In genomic region chr1:162871701-162872311, GRCm38 (mm10) we compare ENCODE assay signal across 9 mouse cellular contexts. TPM values are rescaled to one million over a fixed set of nuclear protein-coding genes. Genes with fewer than 3 reads are reported as not detected.
A peak's percentile ranks its signal among the peaks of the same experiment; 100 is the strongest.
DNase-seq lines count a peak whose midpoint lies in the region; ATAC-seq and TF ChIP-seq lines count a peak whose summit lies in the region.
"Had no signal": no experiment of that assay in that cellular context is flagged by ENCODE, and none has a peak within 500 bp of the region (broad histone marks: within the 10 kb centered on the region; RNA-seq: fewer than 3 reads in every experiment).

No protein-coding gene starts in this region.

- TF ChIP-seq EP300 in liver, postnatal 0 days (IDR thresholded peaks at IDR 0.05; ENCODE audit: low read depth), result no peak

- H3K4me1 ChIP-seq in hindbrain, embryonic 10.5 days (replicated peaks), result peaks cover 12% of the 10 kb centered on the region; the same call in 1 of the 2 replicates
- H3K4me1 ChIP-seq in hindbrain, embryonic 14.5 days (replicated peaks; ENCODE audit: control insufficient read depth, insufficient read depth, low read length), result no peaks in the 10 kb centered on the region
- H3K4me1 ChIP-seq in liver, postnatal 0 days (ENCODE audit: insufficient read depth), result peaks cover 7% of the 10 kb centered on the region; the same call in 1 of the 2 replicates

- H3K9me3 ChIP-seq in hindbrain, embryonic 10.5 days, result no peaks in the 10 kb centered on the region
- H3K9me3 ChIP-seq in hindbrain, embryonic 14.5 days (ENCODE audit: control insufficient read depth, low read length), result 0 out of 2 replicates have a peak, but pooled peaks cover 3% of the 10 kb centered on the region
- no peaks in the 10 kb centered on the region for H3K9me3 ChIP-seq in liver, postnatal 0 days (ENCODE audit: low read length)
- H3K9me3 ChIP-seq: stomach, embryonic 15.5 days had no signal

- 0 out of 2 replicates have a peak overlapping the region, but pooled peaks have one; percentile 45 for H3K27ac ChIP-seq in hindbrain, embryonic 10.5 days
- no peak overlapping the region for H3K27ac ChIP-seq in hindbrain, embryonic 14.5 days
- H3K27ac ChIP-seq in liver, postnatal 0 days (ENCODE audit: low read depth), result no peak overlapping the region
- H3K27ac ChIP-seq: stomach, embryonic 15.5 days had no signal

- peak; percentile 49 for DNase-seq in hindbrain, embryonic 10.5 days (ENCODE audit: low spot score)
- DNase-seq in hindbrain, embryonic 14.5 days (ENCODE audit: low spot score), result no peak
- DNase-seq in embryo, embryonic 11 days, result peak; percentile 47
- DNase-seq in kidney, adult 11 months, result peak; percentile 66
- DNase-seq in liver, postnatal 0 days, result peak; percentile 50
- DNase-seq in spleen, postnatal 10 days (ENCODE audit: low spot score in 2 of 2), result no peak
- DNase-seq in cerebellum, adult 9-10 months, result no peak
- no peak for DNase-seq in thymus, postnatal 14 days

- 53% methylated on average over 9 of the region's 9 CpGs for WGBS in hindbrain, embryonic 10.5 days
- 66% methylated on average over 9 of the region's 9 CpGs for WGBS in hindbrain, embryonic 14.5 days
- 33% methylated on average over 9 of the region's 9 CpGs for WGBS in liver, postnatal 0 days (ENCODE audit: insufficient replicate concordance)

- no peaks in the 10 kb centered on the region for H3K36me3 ChIP-seq in hindbrain, embryonic 10.5 days
- no peaks in the 10 kb centered on the region for H3K36me3 ChIP-seq in hindbrain, embryonic 14.5 days (replicated peaks; ENCODE audit: control insufficient read depth, insufficient read depth)
- H3K36me3 ChIP-seq in liver, postnatal 0 days (replicated peaks; ENCODE audit: insufficient read depth, low read length), result no peaks in the 10 kb centered on the region
- H3K36me3 ChIP-seq: stomach, embryonic 15.5 days had no signal

- H3K9ac ChIP-seq in hindbrain, embryonic 14.5 days, result no peak overlapping the region
- H3K9ac ChIP-seq in liver, postnatal 0 days (replicated peaks), result no peak overlapping the region
- H3K9ac ChIP-seq: stomach, embryonic 15.5 days had no signal

- no peak overlapping the region for H3K4me3 ChIP-seq in hindbrain, embryonic 10.5 days
- no peak overlapping the region for H3K4me3 ChIP-seq in hindbrain, embryonic 14.5 days (replicated peaks; ENCODE audit: low read length)
- no peak overlapping the region for H3K4me3 ChIP-seq in liver, postnatal 0 days (ENCODE audit: low read depth, low read length)
- H3K4me3 ChIP-seq: stomach, embryonic 15.5 days had no signal

- H3K4me2 ChIP-seq in hindbrain, embryonic 14.5 days (replicated peaks), result no peak overlapping the region
- no peak overlapping the region for H3K4me2 ChIP-seq in liver, postnatal 0 days (ENCODE audit: low read depth, low read length)
- H3K4me2 ChIP-seq: stomach, embryonic 15.5 days had no signal

- TF ChIP-seq CTCF in liver, postnatal 0 days (IDR thresholded peaks at IDR 0.05; ENCODE audit: low read depth), result no peak

- ATAC-seq in hindbrain, embryonic 14.5 days (ENCODE audit: low FRiP score), result no peak
- 0 out of 2 replicates have a peak, but pooled peaks have one; percentile 31 for ATAC-seq in liver, postnatal 0 days

- no peaks in the 10 kb centered on the region for H3K27me3 ChIP-seq in hindbrain, embryonic 10.5 days (ENCODE audit: insufficient read depth, poor library complexity, severe bottlenecking)
- H3K27me3 ChIP-seq in hindbrain, embryonic 14.5 days (ENCODE audit: control insufficient read depth, insufficient read depth, low read length), result no peaks in the 10 kb centered on the region
- no peaks in the 10 kb centered on the region for H3K27me3 ChIP-seq in liver, postnatal 0 days (ENCODE audit: insufficient read depth, low read length)
- H3K27me3 ChIP-seq: stomach, embryonic 15.5 days had no signal

RNA-seq across cellular contexts. Expression of gene Fmo1, which starts 5.4 kb away (rescaled TPM):
- polyA plus RNA-seq in hindbrain, embryonic 10.5 days (2016; fragmentation: Nextera tagmentation; extraction: Ambion mirVana), result 11.3 and 11.6 TPM in 2 replicates
- 35.6 and 36.6 TPM in 2 replicates for polyA plus RNA-seq in hindbrain, embryonic 14.5 days (2014; fragmentation: Nextera tagmentation; extraction: Ambion mirVana)
- polyA plus RNA-seq in liver, postnatal 0 days (2015; fragmentation: Nextera tagmentation; extraction: Ambion mirVana), result 49.7 and 51.5 TPM in 2 replicates

RNA-seq across cellular contexts. Expression of gene Fmo2, which starts 26.7 kb away (rescaled TPM):
- polyA plus RNA-seq in hindbrain, embryonic 10.5 days (2016; fragmentation: Nextera tagmentation; extraction: Ambion mirVana), result not detected in 2 replicates
- polyA plus RNA-seq in hindbrain, embryonic 14.5 days (2014; fragmentation: Nextera tagmentation; extraction: Ambion mirVana), result 0.12 and 0.26 TPM in 2 replicates
- 0.55 and 0.62 TPM in 2 replicates for polyA plus RNA-seq in liver, postnatal 0 days (2015; fragmentation: Nextera tagmentation; extraction: Ambion mirVana)

RNA-seq across cellular contexts. Expression of gene Fmo4, which starts 58.0 kb away (rescaled TPM):
- polyA plus RNA-seq in hindbrain, embryonic 10.5 days (2016; fragmentation: Nextera tagmentation; extraction: Ambion mirVana), result 0.27 and 0.36 TPM in 2 replicates
- 0.31 and 0.88 TPM in 2 replicates for polyA plus RNA-seq in hindbrain, embryonic 14.5 days (2014; fragmentation: Nextera tagmentation; extraction: Ambion mirVana)
- 5.2 and 6.0 TPM in 2 replicates for polyA plus RNA-seq in liver, postnatal 0 days (2015; fragmentation: Nextera tagmentation; extraction: Ambion mirVana)

Comparison
In these comparisons a context has a peak if more than half of its experiments do, and no peak if none do; other contexts are left out.
1. DNase-seq: peak in hindbrain, embryonic 10.5 days (single experiment), embryo, embryonic 11 days (single experiment), kidney, adult 11 months (single experiment) and liver, postnatal 0 days (single experiment); none in hindbrain, embryonic 14.5 days (single experiment), spleen, postnatal 10 days (0 of 2), cerebellum, adult 9-10 months (single experiment) and thymus, postnatal 14 days (single experiment).